Mouse (Mus musculus) testis, adult 2 months (tissue): ENCODE measurements around the gene Lamb3.

ENCODE experiments used
- CTCF ChIP-seq: fragments of 200-500 bp; IDR thresholded peaks from 2 replicates; pipeline ENCODE4 v1.5.1; 2012; ENCODE audit warnings: low read depth, mild to moderate bottlenecking, inconsistent platforms, low read length, moderate library complexity; ENCODE audit not compliant: control insufficient read depth, insufficient read depth, insufficient replicate concordance
- POLR2A ChIP-seq: fragments of 200-500 bp; IDR thresholded peaks from 2 replicates; pipeline ENCODE4 v1.6.1; 2012; ENCODE audit warnings: low read depth, mild to moderate bottlenecking, inconsistent platforms, low read length, moderate library complexity; ENCODE audit not compliant: control insufficient read depth

DNA sequence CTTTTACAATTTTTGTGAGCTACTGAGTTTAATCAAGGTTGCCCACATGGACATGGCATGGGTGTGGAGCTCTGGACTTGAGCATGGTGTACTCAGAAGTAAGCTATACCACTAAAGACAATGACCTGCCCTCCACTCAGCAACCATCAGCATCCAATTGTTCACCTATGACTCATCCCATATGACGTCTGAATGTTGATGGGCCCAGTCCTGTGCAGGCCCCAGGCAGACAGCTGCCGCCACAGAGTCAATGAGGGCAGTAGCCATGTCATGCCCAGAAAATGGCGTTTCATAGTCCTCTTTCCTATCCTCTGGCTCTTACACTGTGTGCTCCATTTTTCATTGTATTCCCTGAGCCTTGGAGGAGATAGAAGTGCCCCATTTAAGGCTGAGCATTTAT, 8.5 kb downstream of the Lamb3 start:
- TF ChIP-seq CTCF (no peak), POLR2A (no peak)
